In the genomic region with DNA sequence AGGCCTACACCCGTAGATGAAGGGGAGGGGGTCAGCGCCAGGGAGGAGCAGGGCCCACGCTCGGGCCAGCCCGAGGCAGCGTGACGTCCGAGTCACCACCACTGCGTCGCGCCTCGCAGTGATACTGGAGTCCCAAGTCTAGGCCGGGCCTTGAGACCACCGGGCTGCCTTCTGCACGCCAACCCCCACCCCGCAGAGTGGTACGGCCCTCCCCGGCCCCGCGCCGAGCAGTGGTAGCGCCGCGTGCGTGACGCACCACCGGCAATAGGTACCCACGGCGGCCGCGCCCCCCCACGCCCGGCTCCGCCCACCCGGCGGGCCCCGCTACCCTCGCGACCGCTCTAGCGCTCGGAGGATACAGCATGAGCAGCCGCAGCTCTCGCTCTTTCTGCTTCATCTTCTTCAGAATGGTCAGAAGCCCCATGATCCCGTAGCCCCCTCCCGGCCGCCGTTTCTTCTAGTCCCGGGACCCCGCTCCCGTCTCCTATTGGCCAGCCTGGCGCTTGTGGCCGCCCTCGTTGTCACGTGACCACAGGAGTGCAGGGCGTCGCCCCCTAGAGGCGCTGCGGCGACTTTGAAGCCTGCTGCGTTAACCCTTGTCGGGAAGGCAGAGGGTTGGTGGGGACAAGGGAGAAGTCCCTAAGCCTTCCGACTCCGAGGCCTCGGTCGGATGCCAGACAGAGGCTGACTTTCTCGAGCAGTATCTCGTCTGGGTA, we compare ENCODE assay signal across 8 mouse cellular contexts. TPM values are rescaled to one million over a fixed set of nuclear protein-coding genes. Genes with fewer than 3 reads are reported as not detected.
DNase-seq lines count a peak whose midpoint lies in the region; ATAC-seq lines count a peak whose summit lies in the region.

Gene Batf2, plus strand, starts transcription at position 306 of the 716 bp plus-strand sequence.

- under 1% methylated on average over 68 of the region's 68 CpGs for WGBS in forebrain, embryonic 10.5 days
- WGBS in heart, embryonic 16.5 days, result under 1% methylated on average over 66 of the region's 68 CpGs
- WGBS in liver, embryonic 15.5 days (ENCODE audit: insufficient replicate concordance), result 1% methylated on average over 68 of the region's 68 CpGs
- WGBS in neural tube, embryonic 12.5 days, result under 1% methylated on average over 68 of the region's 68 CpGs

- H3K4me2 ChIP-seq in heart, embryonic 16.5 days (ENCODE audit: low read depth, low read length), result peak within 1 kb of the TSS; percentile 89
- peak within 1 kb of the TSS; percentile 99 for H3K4me2 ChIP-seq in liver, embryonic 15.5 days
- H3K4me2 ChIP-seq in neural tube, embryonic 12.5 days (replicated peaks), result peak within 1 kb of the TSS; percentile 85

- no peaks in the 10 kb centered on the region for H3K9me3 ChIP-seq in forebrain, embryonic 10.5 days
- H3K9me3 ChIP-seq in heart, embryonic 16.5 days (replicated peaks; ENCODE audit: control insufficient read depth, low read length), result 0 out of 2 replicates have a peak, but pooled peaks cover 3% of the 10 kb centered on the region
- H3K9me3 ChIP-seq in liver, embryonic 15.5 days (replicated peaks), result no peaks in the 10 kb centered on the region
- H3K9me3 ChIP-seq in neural tube, embryonic 12.5 days, result no peaks in the 10 kb centered on the region

- H3K27me3 ChIP-seq in forebrain, embryonic 10.5 days (ENCODE audit: poor library complexity, severe bottlenecking), result no peaks in the 10 kb centered on the region
- H3K27me3 ChIP-seq in heart, embryonic 16.5 days (ENCODE audit: control insufficient read depth, insufficient read depth, low read length), result no peaks in the 10 kb centered on the region
- H3K27me3 ChIP-seq in liver, embryonic 15.5 days, result no peaks in the 10 kb centered on the region
- H3K27me3 ChIP-seq in neural tube, embryonic 12.5 days (replicated peaks), result no peaks in the 10 kb centered on the region

- ATAC-seq in CD4-positive, CD25-positive, alpha-beta regulatory T cell, adult 4 months, result peak; percentile 86
- peak; percentile 93 for ATAC-seq in heart, embryonic 16.5 days (replicated peaks; ENCODE audit: extremely low read depth, insufficient read depth, low FRiP score)
- peak; percentile 91 for ATAC-seq in liver, embryonic 15.5 days (ENCODE audit: insufficient read depth)
- peak; percentile 92 for ATAC-seq in neural tube, embryonic 12.5 days (ENCODE audit: low FRiP score, low read depth)

- H3K4me3 ChIP-seq in forebrain, embryonic 10.5 days, result peak within 1 kb of the TSS; percentile 75
- H3K4me3 ChIP-seq in heart, embryonic 16.5 days (ENCODE audit: low read length), result peak within 1 kb of the TSS; percentile 76
- peak within 1 kb of the TSS; percentile 87 for H3K4me3 ChIP-seq in liver, embryonic 15.5 days (replicated peaks)
- peak within 1 kb of the TSS; percentile 71 for H3K4me3 ChIP-seq in neural tube, embryonic 12.5 days

- H3K4me1 ChIP-seq in forebrain, embryonic 10.5 days, result peaks cover 29% of the 10 kb centered on the region
- H3K4me1 ChIP-seq in heart, embryonic 16.5 days (ENCODE audit: control insufficient read depth, insufficient read depth, low read length), result peaks cover 6% of the 10 kb centered on the region; the same call in 1 of the 2 replicates
- H3K4me1 ChIP-seq in liver, embryonic 15.5 days (replicated peaks), result peaks cover 27% of the 10 kb centered on the region
- peaks cover 11% of the 10 kb centered on the region; the same call in 1 of the 2 replicates for H3K4me1 ChIP-seq in neural tube, embryonic 12.5 days

- peaks cover 28% of the 10 kb centered on the region for H3K36me3 ChIP-seq in forebrain, embryonic 10.5 days (replicated peaks)
- no peaks in the 10 kb centered on the region for H3K36me3 ChIP-seq in heart, embryonic 16.5 days (ENCODE audit: control insufficient read depth, insufficient read depth)
- 0 out of 2 replicates have a peak, but pooled peaks cover 4% of the 10 kb centered on the region for H3K36me3 ChIP-seq in liver, embryonic 15.5 days (replicated peaks)
- H3K36me3 ChIP-seq in neural tube, embryonic 12.5 days, result peaks cover 23% of the 10 kb centered on the region

- H3K27ac ChIP-seq in forebrain, embryonic 10.5 days, result peak within 1 kb of the TSS; percentile 98
- peak within 1 kb of the TSS; percentile 85 for H3K27ac ChIP-seq in heart, embryonic 16.5 days (ENCODE audit: low read length)
- H3K27ac ChIP-seq in liver, embryonic 15.5 days (replicated peaks), result peak within 1 kb of the TSS; percentile 99
- peak within 1 kb of the TSS; percentile 98 for H3K27ac ChIP-seq in neural tube, embryonic 12.5 days

- peak; percentile 89 for DNase-seq in c-Kit-negative CD71-positive TER-119-positive erythroid progenitor cells, embryonic 14.5 days (ENCODE audit: low read depth, low spot score)
- peak; percentile 97 for DNase-seq in forebrain, embryonic 10.5 days (ENCODE audit: extremely low spot score, low spot score)
- peak; percentile 92 for DNase-seq in kidney, postnatal 36 days
- DNase-seq in telencephalon, adult 2 months (ENCODE audit: low read depth, low spot score), result peak; percentile 96

- H3K9ac ChIP-seq in heart, embryonic 16.5 days (ENCODE audit: low read length), result peak within 1 kb of the TSS; percentile 86
- peak within 1 kb of the TSS; percentile 88 for H3K9ac ChIP-seq in liver, embryonic 15.5 days
- H3K9ac ChIP-seq in neural tube, embryonic 12.5 days, result peak within 1 kb of the TSS; percentile 76

RNA-seq across cellular contexts. Expression of gene Batf2, which starts in this region (rescaled TPM):
- polyA plus RNA-seq in CD4-positive, CD25-positive, alpha-beta regulatory T cell, adult 4 months (2017; shearing (Covaris generic)), result not detected
- polyA plus RNA-seq in forebrain, embryonic 10.5 days (2016; fragmentation: Nextera tagmentation; extraction: Ambion mirVana), result not detected in 2 replicates
- polyA plus RNA-seq in heart, embryonic 16.5 days (2015; fragmentation: Nextera tagmentation; extraction: Ambion mirVana), result 0.11 TPM in 1 of 2 replicates, not detected in the other
- polyA plus RNA-seq in liver, embryonic 15.5 days (2015; fragmentation: Nextera tagmentation; extraction: Ambion mirVana), result 0.17 and 0.44 TPM in 2 replicates
- not detected in 2 replicates for polyA plus RNA-seq in neural tube, embryonic 12.5 days (2016; fragmentation: Nextera tagmentation; extraction: Ambion mirVana)

Comparison
In these comparisons a context has a peak if more than half of its experiments do, and no peak if none do; other contexts are left out.
1. Peak in every context shown above with its lines: DNase-seq, ATAC-seq, H3K4me3 ChIP-seq and H3K27ac ChIP-seq.
2. Peak in ATAC-seq in CD4-positive, CD25-positive, alpha-beta regulatory T cell, adult 4 months; RNA of the gene not detected or under 1 TPM.
3. Peak in DNase-seq, H3K4me3 ChIP-seq and H3K27ac ChIP-seq in forebrain, embryonic 10.5 days; RNA of the gene not detected or under 1 TPM.
4. Peak in ATAC-seq, H3K4me3 ChIP-seq, H3K27ac ChIP-seq, H3K9ac ChIP-seq and H3K4me2 ChIP-seq in heart, embryonic 16.5 days; RNA of the gene not detected or under 1 TPM.
5. Peak in ATAC-seq, H3K4me3 ChIP-seq, H3K27ac ChIP-seq, H3K9ac ChIP-seq and H3K4me2 ChIP-seq in liver, embryonic 15.5 days; RNA of the gene not detected or under 1 TPM.
6. Peak in ATAC-seq, H3K4me3 ChIP-seq, H3K27ac ChIP-seq, H3K9ac ChIP-seq and H3K4me2 ChIP-seq in neural tube, embryonic 12.5 days; RNA of the gene not detected or under 1 TPM.